Mouse (Mus musculus): ENCODE results near the gene Emc8. TPM values are rescaled to one million over a fixed set of nuclear protein-coding genes. Genes with fewer than 3 reads are reported as not detected.
A peak's percentile ranks its signal among the peaks of the same experiment; 100 is the strongest.

Gene Emc8
- total RNA-seq (2021): 10 to 100 TPM; 66.6 to 72.9 TPM

DNA sequence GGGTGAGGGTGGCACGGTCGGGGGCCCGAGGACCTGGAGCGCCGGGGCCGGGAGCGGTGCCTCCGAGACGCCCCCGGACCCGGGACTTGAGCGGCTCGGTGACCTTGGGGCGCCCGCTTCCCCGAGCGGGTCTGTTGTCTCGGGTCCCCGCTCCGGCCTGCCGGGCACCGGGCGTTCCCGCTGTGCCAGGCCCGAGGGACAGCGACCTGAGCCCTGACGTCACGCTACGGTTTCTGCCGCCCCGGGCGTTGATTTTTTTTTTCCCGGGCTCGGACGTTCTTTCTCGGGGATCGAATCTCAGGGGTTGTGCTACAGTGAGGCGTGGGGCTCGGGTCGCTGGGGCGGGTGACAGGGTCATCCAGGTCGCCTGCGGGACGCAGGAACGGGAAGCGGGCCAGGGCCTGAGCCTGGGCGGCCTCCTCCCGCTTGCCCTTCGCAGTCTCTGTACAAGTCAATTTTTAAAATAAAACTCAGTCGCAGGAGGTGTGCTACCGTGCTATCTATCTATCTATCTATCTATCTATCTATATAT lies at the start of gene Emc8:
TSS of gene Emc8 (minus strand) at position 200 of the 532 bp plus-strand sequence.
- DNase-seq (ENCODE audit: extremely low spot score in 1 of 2, low spot score in 2 of 2): peak in 1 of 2 experiments; percentile 70

DNA sequence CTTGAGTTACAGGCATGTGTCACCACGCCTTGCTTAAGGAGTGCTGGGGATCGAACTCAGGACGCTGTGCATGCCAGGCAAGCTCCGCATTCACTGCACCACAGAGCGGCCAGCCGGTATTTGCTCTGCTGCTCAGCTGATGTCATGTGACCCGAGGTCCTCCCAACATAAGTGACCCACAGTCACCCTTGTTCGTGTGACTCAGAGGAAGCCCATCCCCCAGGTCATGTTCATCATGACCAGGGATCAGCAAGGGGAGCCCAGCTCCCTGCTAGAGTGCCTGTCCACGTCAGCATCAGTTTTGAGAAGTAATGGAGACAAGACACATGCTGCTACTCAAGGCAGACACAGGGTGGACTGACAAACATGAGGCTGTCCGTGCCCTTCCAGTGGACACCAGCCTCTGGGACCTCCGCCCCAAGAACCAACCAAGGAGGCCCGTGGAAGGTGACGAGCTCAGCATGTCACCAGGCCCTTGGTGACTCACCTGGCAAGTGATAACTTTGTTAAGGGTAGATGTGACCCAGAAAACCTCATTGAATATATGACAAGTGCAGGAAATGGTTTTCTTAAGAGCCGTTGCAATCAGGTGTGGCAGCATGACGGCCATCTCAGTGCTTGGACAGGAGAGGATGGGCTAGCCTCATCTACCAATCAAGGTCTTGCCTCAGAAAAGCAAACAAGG lies 47.8 kb upstream of the Emc8 start:
- intact Hi-C loops (cut with DNase I): no loop called here
- DNase-seq (ENCODE audit: extremely low spot score in 1 of 2, low spot score in 2 of 2): no peak

More for the DNA sequence above, at the start of gene Emc8:
- intact Hi-C loops (cut with DNase I): no loop called here

DNA sequence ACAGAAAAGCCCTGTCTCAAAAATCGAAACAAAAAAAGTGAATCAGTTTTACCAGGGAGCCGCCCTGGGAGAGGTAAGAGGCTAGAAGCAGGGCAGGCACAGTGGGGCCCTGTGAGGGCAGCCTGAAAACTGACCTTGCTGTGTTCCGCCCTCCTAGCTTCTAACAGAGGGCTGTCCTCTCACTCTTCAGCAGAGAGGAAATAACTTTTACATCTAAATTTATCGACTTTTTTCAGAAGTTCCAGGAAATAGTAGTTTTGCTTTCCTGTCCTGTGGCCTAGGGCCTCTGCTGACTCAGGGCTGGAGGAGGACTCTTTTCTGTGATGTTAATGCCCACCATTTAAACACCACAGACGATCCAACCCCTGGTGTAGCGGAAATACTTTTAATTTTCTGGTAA lies 46.8 kb upstream of the Emc8 start:
- intact Hi-C loops (cut with DNase I): no loop called here
- no peak for DNase-seq (ENCODE audit: extremely low spot score in 1 of 2, low spot score in 2 of 2)

DNA sequence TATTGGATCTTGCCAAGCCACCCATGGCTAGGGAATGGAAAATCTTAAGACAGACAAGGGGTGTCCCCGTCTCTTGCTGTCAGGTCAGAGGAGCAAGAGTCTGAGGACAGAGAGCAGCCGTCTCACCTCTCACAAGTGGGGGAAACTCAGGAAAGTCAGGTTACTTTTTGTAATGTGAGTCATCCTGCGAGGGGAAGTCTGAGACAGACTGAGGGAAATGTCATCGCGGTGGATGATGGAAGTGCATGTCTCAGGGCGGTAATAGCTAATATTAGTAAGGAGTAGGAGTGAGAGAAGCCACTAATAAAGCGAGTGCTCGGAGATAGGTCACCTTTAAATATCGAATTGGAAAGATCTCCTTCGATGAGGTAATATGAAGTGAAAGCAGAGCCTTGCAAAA lies 40.8 kb upstream of the Emc8 start:
- no peak for DNase-seq (ENCODE audit: extremely low spot score in 1 of 2, low spot score in 2 of 2)
- intact Hi-C loops (cut with DNase I): no loop called here

DNA sequence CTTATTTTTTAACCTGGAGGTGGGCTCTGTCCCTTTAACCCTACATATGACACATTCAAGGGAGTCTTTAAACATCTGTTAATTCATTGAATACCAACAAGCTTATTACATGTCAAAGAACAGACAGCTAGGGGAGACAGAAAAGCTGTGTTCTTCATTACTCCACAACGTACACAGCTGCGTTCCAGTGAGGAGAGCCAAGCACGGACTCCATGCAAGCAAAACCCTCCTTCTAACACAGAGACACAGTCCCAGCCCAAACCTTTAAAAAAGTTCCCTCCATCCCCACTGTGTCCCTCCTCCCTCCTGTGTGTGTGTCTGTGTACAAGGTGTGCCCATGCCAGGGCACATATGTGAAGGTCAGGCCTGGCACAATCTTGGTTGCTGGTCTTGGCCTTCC lies 37.8 kb upstream of the Emc8 start:
- intact Hi-C loops (cut with DNase I): no loop called here
- no peak for DNase-seq (ENCODE audit: extremely low spot score in 1 of 2, low spot score in 2 of 2)

DNA sequence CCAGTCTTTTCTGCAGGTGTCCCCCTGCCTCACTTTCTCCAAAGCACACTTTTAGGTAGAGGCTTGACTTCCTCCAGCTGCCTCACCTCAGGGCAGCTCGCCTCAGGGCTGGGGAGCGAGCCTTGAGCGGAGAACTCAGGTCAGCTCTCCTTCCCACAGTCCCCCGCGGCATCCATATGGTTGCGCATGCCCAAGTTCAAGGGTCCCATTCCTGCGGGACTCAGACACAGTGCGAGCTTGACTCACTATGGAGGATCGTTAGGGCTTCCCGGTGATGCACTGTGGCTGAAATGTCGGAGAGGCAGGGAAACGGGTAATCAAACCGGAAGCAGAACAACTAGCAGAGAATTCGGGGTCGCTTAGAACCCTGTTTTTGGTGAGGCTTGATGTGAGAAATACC lies 36.8 kb upstream of the Emc8 start:
- intact Hi-C loops (cut with DNase I): no loop called here
- DNase-seq (ENCODE audit: extremely low spot score in 1 of 2, low spot score in 2 of 2): no peak

DNA sequence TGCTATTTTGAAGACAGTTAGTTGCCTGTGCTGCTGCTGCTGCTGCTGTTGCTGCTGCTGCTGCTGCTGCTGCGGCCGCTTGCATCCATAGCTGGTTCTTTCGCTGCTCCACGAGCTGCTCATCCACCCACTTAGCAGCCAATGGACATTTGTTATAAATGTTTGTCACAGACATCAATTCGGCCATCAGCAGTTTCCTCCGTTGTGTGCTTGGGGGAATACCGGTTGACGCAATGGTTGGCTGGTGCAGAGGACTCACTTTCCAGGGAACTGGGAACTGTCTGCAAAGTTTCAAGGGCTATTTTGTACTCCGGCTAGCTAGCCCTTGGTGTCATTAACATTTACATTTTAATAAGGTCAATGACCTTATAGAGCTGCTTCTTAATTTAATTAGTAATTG lies 35.8 kb upstream of the Emc8 start:
- intact Hi-C loops (cut with DNase I): no loop called here
- DNase-seq (ENCODE audit: extremely low spot score in 1 of 2, low spot score in 2 of 2): no peak

DNA sequence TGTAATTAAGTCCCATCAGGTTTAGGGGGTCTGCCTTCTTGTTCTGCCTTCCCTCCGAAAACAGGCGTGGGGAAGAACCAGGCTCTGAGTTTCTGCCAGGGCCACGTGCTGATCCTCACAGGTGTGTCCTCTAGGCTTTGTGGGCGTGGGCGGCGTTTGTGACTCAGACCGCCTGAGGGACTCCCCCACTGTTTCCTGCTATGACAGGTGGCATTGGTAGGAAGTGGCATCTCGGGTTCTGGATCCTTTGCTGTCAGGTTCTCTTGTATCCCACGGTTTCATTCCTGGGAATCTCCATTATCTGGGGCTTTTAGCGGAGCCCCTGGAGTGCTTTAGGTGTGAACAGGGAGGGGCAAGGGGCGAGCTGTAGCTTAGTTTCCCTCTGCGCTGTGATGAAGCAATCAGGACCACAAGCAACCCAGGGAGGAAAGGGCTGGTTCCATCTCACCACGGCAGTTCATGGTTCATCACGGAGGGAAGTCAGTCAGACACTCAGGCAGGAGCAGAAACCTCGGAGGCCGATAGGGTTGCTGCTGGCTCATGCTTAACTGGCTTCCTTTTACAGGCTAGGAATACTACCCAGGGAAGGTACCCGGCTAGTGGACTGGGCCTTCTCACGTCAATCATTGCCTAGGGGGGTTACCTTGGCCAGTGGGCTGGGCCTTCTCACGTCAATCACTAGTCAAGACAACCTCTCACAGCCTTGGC lies 33.5 kb upstream of the Emc8 start:
- no peak for DNase-seq (ENCODE audit: extremely low spot score in 1 of 2, low spot score in 2 of 2)
- intact Hi-C loops (cut with DNase I): no loop called here

DNA sequence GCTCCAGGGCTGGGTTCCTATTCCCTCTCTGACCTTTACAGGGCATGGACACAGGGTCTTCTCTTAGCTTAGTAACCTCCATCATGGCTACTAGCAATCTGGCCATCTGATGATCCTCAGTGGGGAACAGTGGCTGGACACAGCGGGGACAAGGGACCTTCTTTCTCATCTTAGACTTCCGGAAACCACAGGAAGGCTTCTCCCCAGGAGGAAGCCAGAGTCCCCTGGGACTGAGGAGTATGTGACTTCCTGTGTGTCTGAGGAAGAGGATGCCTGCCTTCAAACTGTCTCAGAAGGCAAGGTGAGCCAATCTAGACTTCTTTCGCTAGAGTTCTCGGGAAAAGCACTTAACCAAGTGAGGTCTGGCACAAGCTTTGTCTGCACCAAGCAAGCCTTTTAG lies 31.7 kb upstream of the Emc8 start:
- intact Hi-C loops (cut with DNase I): no loop called here
- DNase-seq (ENCODE audit: extremely low spot score in 1 of 2, low spot score in 2 of 2): no peak

DNA sequence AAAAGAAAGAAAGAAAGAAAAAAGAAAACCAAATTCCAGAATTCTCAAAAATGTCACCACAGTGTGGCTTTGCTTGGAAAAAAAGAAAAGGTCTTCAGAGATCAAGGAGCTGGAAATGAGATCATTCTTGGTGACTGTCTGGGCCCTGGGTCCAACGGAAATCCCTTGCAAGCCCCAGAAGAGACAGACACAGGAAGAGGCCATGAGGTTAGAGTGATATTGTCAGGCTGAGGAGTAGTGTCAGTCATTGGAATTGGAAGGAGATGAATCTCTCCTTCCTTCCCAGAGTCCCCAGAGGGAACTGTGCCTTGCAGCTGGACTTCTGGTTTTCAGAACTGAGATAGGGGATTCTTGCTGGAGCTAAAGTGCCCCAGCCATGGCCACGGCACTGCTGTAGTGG lies 31.2 kb upstream of the Emc8 start:
- DNase-seq (ENCODE audit: extremely low spot score in 1 of 2, low spot score in 2 of 2): no peak
- intact Hi-C loops (cut with DNase I): no loop called here

DNA sequence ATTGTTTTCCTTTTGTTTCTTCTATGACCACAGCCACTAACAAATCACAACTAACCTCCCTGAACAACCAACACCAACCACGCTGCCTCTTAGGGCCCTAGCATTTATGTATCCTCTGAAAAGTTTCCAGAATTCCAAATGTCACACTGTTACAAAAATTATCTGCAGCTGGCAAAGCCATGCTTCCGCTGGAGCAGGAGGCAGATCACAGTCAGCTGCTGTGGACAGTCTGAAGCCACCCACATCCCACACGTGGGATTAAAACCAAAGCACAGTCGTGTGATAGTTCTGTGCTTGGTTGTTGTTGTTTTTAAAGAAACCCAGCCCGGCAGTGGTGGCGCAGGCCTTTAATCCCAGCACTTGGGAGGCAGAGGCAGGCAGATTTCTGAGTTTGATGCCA lies 30.7 kb upstream of the Emc8 start:
- DNase-seq (ENCODE audit: extremely low spot score in 1 of 2, low spot score in 2 of 2): no peak
- intact Hi-C loops (cut with DNase I): no loop called here

DNA sequence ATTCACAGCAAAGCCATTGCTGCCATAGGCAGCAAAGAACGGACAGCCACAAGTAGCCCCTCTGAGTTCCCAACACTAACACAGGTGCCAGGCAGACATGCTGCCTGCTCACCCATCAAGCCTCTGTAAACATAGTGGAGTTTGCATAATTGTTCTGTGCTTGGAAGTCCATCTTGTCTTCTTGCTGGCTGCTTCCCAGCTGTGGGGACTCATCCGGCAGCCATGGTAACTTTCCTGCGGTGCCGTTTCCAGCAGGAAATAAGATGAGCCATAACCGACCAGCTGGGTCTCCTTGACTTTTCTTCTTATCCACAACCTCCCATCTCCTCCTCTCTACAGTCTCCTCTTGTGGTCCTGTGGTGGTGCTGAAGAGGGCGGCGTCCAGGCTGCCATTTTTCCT lies 30.1 kb upstream of the Emc8 start:
- intact Hi-C loops (cut with DNase I): no loop called here
- no peak for DNase-seq (ENCODE audit: extremely low spot score in 1 of 2, low spot score in 2 of 2)

DNA sequence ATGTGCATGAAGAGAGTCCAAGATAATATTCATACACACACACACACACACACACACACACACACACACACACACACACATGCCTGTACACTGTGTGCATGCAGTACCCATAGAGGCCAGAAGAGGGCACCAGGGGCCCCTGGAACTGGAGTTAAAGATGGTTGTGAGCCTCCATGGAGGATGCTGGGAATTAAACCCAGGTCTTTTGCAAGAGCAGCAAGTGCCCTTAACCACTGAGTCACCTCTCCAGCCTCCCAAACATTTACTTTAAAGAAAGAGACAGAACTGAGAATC lies 29.6 kb upstream of the Emc8 start:
- intact Hi-C loops (cut with DNase I): no loop called here

DNA sequence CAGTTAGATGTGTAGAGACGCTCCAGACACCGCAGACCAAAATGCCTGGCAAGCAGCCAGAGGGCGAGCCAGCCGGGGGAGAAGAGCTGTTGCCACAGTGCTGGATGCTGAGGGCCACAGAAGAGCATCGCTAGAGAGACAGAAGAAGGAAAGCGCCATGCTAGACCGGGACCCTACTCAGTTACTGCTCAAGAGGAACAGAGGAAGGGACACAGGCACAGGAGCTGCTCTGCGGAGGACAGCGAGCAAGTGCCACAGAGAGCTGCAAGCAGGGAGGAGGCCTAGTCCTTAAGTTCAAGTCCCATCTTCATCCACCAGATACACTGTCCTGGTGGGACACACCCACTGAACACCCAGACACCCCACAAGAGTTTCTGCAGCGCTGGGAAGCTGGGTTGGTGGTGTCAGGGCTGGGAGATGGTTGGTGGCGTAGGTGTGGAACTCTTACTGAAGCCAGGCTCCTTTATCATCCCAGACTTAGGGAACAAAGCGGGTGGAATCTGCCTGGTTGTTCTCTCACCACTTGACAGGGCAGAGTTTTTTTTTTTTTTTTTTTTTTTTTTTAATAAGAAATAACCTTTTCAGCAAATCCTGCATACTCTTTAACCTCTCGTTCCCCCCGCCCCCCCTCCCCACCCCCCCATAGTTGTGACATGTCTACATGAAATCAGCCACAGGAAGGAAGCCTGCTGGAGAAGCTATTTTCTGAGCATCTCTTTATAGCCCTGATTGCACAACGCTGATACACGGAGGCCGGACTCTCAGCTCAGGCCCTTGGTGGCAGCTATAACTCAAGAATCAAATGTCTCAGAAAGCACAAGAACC lies 29.0 kb upstream of the Emc8 start:
- intact Hi-C loops (cut with DNase I): no loop called here
- peak in 1 of 2 experiments; percentile 80 for DNase-seq (ENCODE audit: extremely low spot score in 1 of 2, low spot score in 2 of 2)

More for the DNA sequence above, 29.6 kb upstream of the Emc8 start:
- DNase-seq (ENCODE audit: extremely low spot score in 1 of 2, low spot score in 2 of 2): no peak

DNA sequence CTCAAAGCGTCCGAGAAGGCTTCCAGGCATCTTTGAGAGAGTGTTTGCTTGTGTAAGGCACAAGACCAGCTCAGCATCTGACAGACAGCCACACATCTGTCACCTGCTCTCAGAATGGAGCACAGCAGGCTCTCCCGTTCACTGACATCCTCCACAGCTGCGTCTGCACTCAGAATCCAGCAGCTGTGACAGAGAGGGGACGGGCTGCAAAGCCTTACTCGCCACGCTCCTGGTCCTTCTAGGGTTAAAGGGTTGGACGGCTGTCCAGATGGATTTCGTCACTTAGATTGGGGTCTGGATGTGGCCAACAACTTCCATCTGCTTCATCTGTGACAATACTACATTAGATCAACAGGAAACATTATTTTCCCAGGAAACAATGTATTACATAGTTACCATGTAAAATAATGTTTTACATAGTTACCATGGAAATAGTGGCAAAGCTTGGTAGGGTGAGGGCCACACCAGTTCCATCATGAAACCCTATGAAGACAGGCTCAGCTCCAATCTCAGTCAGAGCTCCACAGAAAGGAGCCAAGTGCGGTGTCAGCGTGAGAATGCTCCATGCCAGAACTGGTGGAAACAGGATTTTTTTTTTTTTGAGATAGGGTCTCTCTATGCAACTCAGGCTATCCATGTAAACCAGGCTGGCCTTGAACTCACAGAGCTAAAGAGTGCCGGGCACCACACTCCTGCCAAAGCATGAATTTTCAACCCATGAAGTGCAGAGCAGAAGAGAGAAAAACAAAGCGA lies 28.2 kb upstream of the Emc8 start:
- intact Hi-C loops (cut with DNase I): no loop called here
- DNase-seq (ENCODE audit: extremely low spot score in 1 of 2, low spot score in 2 of 2): no peak

DNA sequence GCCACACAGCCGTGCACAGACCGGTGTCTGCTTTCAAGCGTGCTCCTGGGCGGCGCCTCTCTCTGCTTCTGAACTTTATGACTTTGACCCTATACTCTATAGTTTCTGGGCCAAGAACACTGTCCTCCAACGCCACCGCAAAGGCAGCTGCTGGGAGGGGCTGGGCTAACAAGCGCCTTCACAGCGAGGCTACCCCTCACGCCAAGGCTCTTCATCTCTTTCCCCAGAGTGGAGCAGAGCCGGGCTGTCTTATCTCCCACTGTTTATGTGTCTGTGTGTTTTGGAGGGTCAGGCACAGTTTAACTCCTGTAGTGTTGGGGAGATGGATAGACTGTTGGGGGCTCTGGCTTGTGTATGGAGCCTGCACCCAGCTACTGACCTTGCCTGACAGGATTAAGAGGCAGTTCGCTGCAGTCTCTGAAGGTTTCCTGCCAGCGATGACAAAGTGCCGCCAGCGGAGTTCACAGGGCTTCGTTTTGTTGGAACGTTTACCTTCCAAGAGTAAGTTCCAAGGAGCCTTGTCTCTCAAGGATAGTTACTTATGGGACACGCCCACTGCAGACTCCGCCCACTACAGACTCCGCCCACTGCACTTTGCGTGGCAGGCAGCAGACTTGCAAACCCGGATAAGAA lies 25.6 kb upstream of the Emc8 start:
- no peak for DNase-seq (ENCODE audit: extremely low spot score in 1 of 2, low spot score in 2 of 2)
- intact Hi-C loops (cut with DNase I): no loop called here

DNA sequence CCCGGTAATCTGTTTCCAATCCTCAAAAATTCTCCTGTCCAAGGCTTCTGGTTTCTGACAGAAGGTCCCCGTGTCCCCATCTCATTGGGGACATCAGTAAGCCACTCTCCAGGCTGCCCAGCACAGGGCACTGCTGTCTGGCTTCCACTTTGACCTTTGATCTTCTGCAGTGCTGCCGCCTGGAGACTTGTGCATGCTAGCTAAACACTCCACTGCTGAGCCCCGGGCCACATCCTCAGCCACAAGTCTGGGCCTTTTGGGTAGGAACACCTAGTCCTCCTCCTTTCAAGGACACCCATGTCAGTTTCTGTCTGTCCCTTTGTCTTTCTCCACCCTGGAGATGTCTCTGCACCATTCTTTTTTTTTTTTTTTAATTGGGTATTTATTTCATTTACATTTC lies 24.6 kb upstream of the Emc8 start:
- intact Hi-C loops (cut with DNase I): no loop called here
- DNase-seq (ENCODE audit: extremely low spot score in 1 of 2, low spot score in 2 of 2): no peak

DNA sequence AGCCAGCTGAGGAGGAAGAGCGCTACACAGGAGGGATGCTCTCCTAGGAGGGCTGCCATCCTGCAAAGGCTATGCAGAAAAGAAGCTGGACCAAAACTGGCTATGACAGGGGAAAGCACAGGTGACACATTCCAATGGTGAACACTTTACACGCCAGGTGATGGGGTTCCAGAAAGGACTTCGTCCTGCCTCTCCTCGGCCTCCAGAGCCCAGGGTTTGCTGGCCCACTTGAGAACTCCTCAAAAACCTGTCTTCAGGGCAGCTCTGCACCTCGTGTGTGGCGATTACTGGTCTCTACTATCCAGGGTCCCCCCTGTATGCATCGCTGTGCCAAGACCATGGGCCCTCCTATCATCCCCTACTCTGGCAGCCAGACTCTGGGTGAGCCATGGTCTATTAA lies 20.1 kb upstream of the Emc8 start:
- intact Hi-C loops (cut with DNase I): no loop called here
- DNase-seq (ENCODE audit: extremely low spot score in 1 of 2, low spot score in 2 of 2): no peak

DNA sequence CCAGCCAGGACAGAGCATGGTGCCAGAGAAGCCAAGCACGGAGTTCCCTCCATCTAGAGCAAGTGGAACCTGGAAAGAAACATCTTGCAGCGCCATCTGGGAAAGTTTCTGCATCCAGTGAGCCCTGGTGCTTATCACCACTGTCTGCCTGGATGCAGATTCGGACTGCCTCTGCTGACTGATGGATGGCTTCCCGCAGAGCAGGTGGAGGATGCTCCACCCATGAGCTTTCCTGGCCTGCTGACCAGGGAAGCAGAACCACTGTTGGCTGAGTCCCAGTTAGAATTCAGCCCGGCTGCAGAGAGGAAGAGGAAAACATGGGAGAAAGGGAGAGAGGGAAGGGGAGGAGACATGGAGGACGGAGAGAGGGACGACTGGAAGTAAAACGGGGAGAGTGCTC lies 19.4 kb upstream of the Emc8 start:
- DNase-seq (ENCODE audit: extremely low spot score in 1 of 2, low spot score in 2 of 2): no peak
- intact Hi-C loops (cut with DNase I): no loop called here
